Mouse (Mus musculus) hindbrain, embryonic 11.5 days (tissue): Measurements from ENCODE around the gene Lyg2. TPM values are rescaled to one million over a fixed set of nuclear protein-coding genes. Genes with fewer than 3 reads are reported as not detected.

Experiments
- ATAC-seq: fragments of 200-750 bp; cut with Nextera tagmentation; 2 replicates; pipeline ENCODE4 v1.8.0; 2017; ENCODE audit warnings: mild to moderate bottlenecking, moderate TSS enrichment, moderate library complexity; ENCODE audit not compliant: low FRiP score
- DNase-seq: peaks from one replicate; pipeline ENCODE4 v3.0.0-alpha.2; 2015; ENCODE audit warnings: low spot score
- H3K27ac ChIP-seq: fragments of 300-500 bp; sonication (generic); 2 replicates; pipeline ENCODE4 v1.5.1; 2014; ENCODE audit warnings: mild to moderate bottlenecking, low read depth, low read length
- H3K27me3 ChIP-seq: fragments of 300-500 bp; sonication (generic); 2 replicates; pipeline ENCODE4 v1.6.1; 2014; ENCODE audit warnings: mild to moderate bottlenecking, low read length, moderate library complexity, mixed read lengths; ENCODE audit not compliant: control insufficient read depth, insufficient read depth
- H3K36me3 ChIP-seq: fragments of 300-500 bp; sonication (generic); 2 replicates; pipeline ENCODE4 v1.6.1; 2014; ENCODE audit warnings: mild to moderate bottlenecking, low read length, moderate library complexity, mixed read lengths; ENCODE audit not compliant: control insufficient read depth, insufficient read depth
- H3K4me1 ChIP-seq: fragments of 300-500 bp; sonication (generic); replicated peaks from 2 replicates; pipeline ENCODE4 v1.6.1; 2014; ENCODE audit warnings: low read length, mixed read lengths; ENCODE audit not compliant: control insufficient read depth, insufficient read depth
- H3K4me2 ChIP-seq: fragments of 300-500 bp; sonication (generic); replicated peaks from 2 replicates; pipeline ENCODE4 v1.6.1; 2014; ENCODE audit warnings: mild to moderate bottlenecking, low read depth, low read length
- H3K4me3 ChIP-seq: fragments of 300-500 bp; sonication (generic); 2 replicates; pipeline ENCODE4 v1.5.1; 2014; ENCODE audit warnings: low read depth, low read length
- H3K9ac ChIP-seq: fragments of 300-500 bp; sonication (generic); 2 replicates; pipeline ENCODE4 v1.6.1; 2014; ENCODE audit warnings: low read depth, low read length
- H3K9me3 ChIP-seq: fragments of 300-500 bp; sonication (generic); 2 replicates; pipeline ENCODE4 v1.6.1; 2016; ENCODE audit warnings: low read length; ENCODE audit not compliant: control insufficient read depth
- WGBS: fragments of 180-500 bp; shearing (Covaris S2); extraction: QIAGEN DNeasy Blood & Tissue Kit; methylation state at CpG from one replicate; pipeline ENCODE4 v1.1.7; 2014; 5-methylcytosine and 5-hydroxymethylcytosine counted together
- polyA plus RNA-seq: library from polyadenylated mRNA; unstranded; fragments of >200 nt; fragmentation: Nextera tagmentation; extraction: Ambion mirVana; gene quantifications from 2 replicates; pipeline ENCODE4 v1.2.1, GENCODE M21; 2014

The Lyg2 gene
- not detected in 2 replicates for polyA plus RNA-seq

DNA sequence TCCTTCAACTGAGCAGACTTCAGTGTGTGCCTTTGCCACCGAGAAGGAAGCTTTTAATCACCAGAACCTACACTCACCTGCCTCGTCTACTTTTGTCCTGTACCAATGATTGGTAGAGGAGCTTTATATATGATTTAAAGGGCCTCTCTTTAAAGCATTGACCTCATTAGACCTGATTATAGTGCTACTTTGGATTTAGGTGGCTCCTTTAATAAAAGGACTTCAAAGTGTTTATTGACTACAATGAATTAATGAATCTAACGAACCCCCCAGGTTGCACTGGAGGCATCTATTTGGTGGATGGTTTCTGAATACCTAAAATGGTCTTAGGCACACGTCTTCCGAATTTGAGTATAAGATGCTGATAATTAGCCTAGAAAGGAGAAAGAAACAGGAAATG lies at the start of gene Lyg2:
Gene Lyg2 (minus strand): TSS at position 101 of the 400 bp plus-strand sequence.
- H3K4me2 ChIP-seq: no peak within 1 kb of the TSS
- H3K27me3 ChIP-seq: no peaks in the 10 kb centered on the region
- DNase-seq (no peak), ATAC-seq (no peak)
- H3K9ac ChIP-seq: no peak within 1 kb of the TSS
- H3K9me3 ChIP-seq: no peaks in the 10 kb centered on the region
- no peak within 1 kb of the TSS for H3K27ac ChIP-seq
- no peaks in the 10 kb centered on the region for H3K36me3 ChIP-seq
- no peaks in the 10 kb centered on the region for H3K4me1 ChIP-seq
- H3K4me3 ChIP-seq: no peak within 1 kb of the TSS
- 83% methylated on average over 5 of the region's 5 CpGs for WGBS

DNA sequence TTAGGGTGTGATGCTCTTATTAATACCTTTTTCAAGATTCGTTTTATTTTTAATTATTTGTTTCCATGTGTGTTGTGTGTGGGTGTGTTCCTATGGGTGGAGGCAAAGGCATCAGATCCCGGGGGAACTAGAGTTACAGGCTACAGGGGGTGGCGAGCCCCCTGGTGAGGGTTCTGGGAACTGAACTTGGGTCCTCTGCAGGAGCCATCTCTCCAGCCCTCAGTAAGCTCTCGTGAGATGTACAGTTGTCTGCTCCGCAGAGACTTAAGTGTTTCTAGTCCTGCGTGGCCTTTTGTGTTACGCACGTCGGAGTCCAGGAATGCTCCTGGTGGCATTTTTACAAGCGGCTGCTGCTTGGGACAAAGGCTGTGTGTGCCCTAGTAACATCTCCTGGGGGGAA lies 49.3 kb upstream of the Lyg2 start:
- no peaks in the 10 kb centered on the region for H3K36me3 ChIP-seq
- H3K27ac ChIP-seq: no peak overlapping the region
- no peak overlapping the region for H3K9ac ChIP-seq
- H3K4me3 ChIP-seq: no peak overlapping the region
- no peaks in the 10 kb centered on the region for H3K9me3 ChIP-seq
- H3K27me3 ChIP-seq: no peaks in the 10 kb centered on the region
- ATAC-seq: no peak
- no peak for DNase-seq
- no peaks in the 10 kb centered on the region for H3K4me1 ChIP-seq
- no peak overlapping the region for H3K4me2 ChIP-seq
- 66% methylated on average over 10 of the region's 10 CpGs for WGBS

DNA sequence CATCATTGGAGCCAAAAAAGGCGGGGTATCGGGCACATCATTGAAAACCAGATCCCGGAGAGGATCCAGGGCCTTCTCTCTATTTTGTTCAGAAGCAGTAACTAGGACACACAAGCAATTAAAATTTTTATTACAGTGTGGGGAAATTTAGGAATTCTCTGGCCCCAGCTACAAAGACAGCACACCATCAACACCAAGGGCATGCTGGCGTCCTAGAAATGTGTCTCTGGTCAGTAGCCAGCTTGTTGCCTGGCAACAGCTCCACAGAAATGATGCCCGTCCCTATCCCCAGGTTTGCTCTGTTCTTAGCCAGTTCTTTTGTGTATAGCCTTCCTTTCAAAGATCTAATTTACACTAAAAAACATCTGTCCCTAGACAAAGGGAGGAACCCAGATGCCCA lies 43.2 kb upstream of the Lyg2 start:
- WGBS: 64% methylated on average over 5 of the region's 5 CpGs
- Histone ChIP-seq H3K27ac (no peak overlapping the region), H3K36me3 (no peaks in the 10 kb centered on the region), H3K4me3 (no peak overlapping the region), H3K4me1 (no peaks in the 10 kb centered on the region), H3K27me3 (no peaks in the 10 kb centered on the region), H3K4me2 (no peak overlapping the region), H3K9me3 (no peaks in the 10 kb centered on the region), H3K9ac (no peak overlapping the region)
- ATAC-seq (no peak), DNase-seq (no peak)

DNA sequence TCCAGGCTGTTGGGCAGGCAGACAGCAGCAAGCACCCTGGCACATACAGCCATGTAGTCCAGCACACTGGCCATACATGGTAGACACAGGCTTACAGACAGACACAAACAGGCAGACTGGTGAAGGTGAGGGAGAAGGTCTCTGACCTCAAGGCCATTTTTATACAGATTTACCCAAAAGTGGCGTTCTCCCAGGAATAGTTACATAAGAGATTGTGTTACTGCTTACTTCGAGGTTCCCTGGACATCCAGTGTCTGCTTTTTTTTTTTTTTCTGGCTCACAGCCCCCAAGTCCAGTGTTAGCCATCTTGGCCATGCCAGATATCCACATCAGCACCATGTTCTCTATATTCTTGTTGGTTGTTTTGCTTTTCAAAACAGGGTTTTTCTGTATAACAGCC lies 42.2 kb upstream of the Lyg2 start:
- no peak for ATAC-seq
- H3K9me3 ChIP-seq: no peaks in the 10 kb centered on the region

DNA sequence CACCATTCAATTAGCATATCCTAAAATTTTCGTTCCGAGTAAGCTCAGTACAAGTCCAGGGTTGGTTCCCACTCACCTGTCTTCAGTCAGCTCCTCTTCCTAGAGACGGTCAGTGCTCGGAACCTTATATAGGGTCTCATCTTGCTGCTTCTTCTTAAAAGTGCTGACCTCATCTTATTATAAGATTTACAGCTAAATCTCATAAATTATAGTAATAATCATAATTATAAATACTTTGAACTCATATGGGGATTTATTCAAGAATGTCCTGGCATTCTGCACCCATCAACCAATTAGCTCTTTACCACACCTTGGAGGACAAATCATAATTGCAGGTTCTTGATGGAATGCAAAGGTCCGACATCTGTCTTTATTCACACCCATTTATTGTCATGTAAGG lies 41.4 kb upstream of the Lyg2 start, which contains the start of gene Lyg1:
Gene Lyg1 (minus strand): TSS at position 101 of the 400 bp plus-strand sequence.
- Histone ChIP-seq H3K27me3 (no peaks in the 10 kb centered on the region), H3K4me3 (no peak within 1 kb of the TSS), H3K4me1 (no peaks in the 10 kb centered on the region), H3K4me2 (no peak within 1 kb of the TSS), H3K36me3 (no peaks in the 10 kb centered on the region), H3K9me3 (no peaks in the 10 kb centered on the region), H3K9ac (no peak within 1 kb of the TSS), H3K27ac (no peak within 1 kb of the TSS)
- ATAC-seq: no peak
- 88% methylated on average over 5 of the region's 5 CpGs for WGBS
- no peak for DNase-seq

More for the DNA sequence above, 42.2 kb upstream of the Lyg2 start:
- H3K4me3 ChIP-seq: no peak overlapping the region
- no peak overlapping the region for H3K9ac ChIP-seq
- H3K36me3 ChIP-seq: no peaks in the 10 kb centered on the region
- whole genome bisulfite sequencing: 83% methylated on average over 2 of the region's 2 CpGs
- H3K27ac ChIP-seq: no peak overlapping the region
- no peaks in the 10 kb centered on the region for H3K4me1 ChIP-seq
- no peaks in the 10 kb centered on the region for H3K27me3 ChIP-seq
- DNase-seq: no peak
- no peak overlapping the region for H3K4me2 ChIP-seq

DNA sequence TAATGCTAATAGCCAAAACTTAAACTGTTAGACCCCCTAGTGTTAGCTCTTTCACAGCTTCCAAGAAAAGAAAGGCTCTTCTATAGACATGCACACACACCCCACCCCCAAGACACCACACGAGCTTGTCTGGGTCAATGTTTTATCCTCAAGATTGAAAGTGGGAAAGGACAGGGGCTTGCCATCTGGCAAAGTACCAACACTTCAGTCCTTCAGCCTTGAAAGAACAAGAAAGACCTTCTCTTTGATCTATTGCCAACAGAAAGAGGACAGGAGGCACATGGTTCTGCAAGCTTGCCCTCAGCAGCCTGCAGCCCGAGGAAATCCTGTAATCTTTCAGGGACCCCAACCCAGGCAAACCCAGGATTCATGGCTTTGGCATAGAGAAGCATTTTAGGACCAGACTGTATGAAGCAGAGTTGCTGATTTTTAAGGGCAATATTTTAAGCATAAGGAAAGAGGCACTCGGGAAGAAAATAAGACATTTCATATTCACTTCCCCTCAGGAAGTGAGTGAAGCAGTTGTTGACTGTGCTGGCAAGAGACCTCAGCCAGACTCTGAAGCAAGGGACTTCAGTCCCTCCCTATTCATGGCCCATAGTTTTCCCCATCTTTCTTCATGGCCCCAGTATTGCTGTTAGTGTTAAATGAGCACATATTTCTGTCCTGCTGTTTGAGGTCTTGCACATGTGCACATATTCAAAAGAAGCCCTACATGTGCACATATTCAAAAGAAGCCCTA lies 40.6 kb upstream of the Lyg2 start:
- no peaks in the 10 kb centered on the region for H3K36me3 ChIP-seq
- no peak overlapping the region for H3K9ac ChIP-seq
- H3K4me1 ChIP-seq: no peaks in the 10 kb centered on the region
- DNase-seq (no peak), ATAC-seq (no peak)
- H3K4me2 ChIP-seq: no peak overlapping the region
- 40% methylated on average over 3 of the region's 3 CpGs for WGBS
- no peak overlapping the region for H3K4me3 ChIP-seq
- no peak overlapping the region for H3K27ac ChIP-seq
- no peaks in the 10 kb centered on the region for H3K27me3 ChIP-seq
- H3K9me3 ChIP-seq: no peaks in the 10 kb centered on the region

DNA sequence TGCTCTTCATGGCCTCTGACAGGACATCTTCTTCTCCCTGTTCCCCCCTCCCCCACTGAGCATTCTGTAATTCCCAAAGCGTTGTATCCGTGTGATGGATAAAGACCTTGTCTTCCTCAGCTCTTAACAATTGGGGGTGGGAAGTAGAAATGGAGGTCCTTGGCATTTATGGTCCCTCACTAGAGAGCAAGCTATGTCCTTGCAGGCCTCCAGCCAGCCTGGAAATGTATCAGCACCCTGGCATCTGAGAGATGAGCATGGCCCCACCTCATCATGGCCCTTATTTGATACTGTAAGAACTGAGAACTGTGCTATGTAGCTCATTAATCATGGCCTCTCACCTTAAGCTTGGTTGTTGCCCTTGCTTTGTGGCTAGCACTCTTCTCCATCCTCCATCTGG lies 39.0 kb upstream of the Lyg2 start:
- ATAC-seq: no peak

DNA sequence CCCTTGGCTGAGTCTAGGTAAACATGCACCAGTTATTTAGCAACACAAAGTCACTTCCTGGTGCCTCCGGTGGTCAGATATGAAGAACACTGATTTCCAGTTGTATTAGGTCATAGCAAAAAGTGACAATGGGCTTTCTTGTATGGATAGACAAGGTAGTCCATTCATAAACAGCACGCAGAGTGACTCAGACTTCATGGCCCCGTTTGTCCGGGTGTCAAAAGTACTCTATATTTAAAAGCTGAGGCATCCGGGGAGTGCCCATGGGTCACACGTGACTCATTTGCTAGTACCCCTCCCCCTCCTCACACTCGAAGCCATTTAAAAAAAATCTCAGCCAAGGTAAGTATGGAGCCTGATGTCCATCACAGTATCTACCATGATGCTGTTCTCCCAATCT lies 38.5 kb upstream of the Lyg2 start:
- Histone ChIP-seq H3K4me2 (no peak overlapping the region), H3K4me1 (no peaks in the 10 kb centered on the region), H3K27ac (no peak overlapping the region), H3K36me3 (no peaks in the 10 kb centered on the region), H3K27me3 (no peaks in the 10 kb centered on the region), H3K9me3 (no peaks in the 10 kb centered on the region), H3K9ac (no peak overlapping the region), H3K4me3 (no peak overlapping the region)
- no peak for DNase-seq
- no peak for ATAC-seq
- 86% methylated on average over 7 of the region's 7 CpGs for WGBS

More for the DNA sequence above, 39.0 kb upstream of the Lyg2 start:
- Histone ChIP-seq H3K9ac (no peak overlapping the region), H3K9me3 (no peaks in the 10 kb centered on the region), H3K4me2 (no peak overlapping the region), H3K36me3 (no peaks in the 10 kb centered on the region), H3K27me3 (no peaks in the 10 kb centered on the region), H3K27ac (no peak overlapping the region), H3K4me3 (no peak overlapping the region), H3K4me1 (no peaks in the 10 kb centered on the region)
- WGBS: 90% methylated on average over 2 of the region's 2 CpGs
- DNase-seq: no peak

DNA sequence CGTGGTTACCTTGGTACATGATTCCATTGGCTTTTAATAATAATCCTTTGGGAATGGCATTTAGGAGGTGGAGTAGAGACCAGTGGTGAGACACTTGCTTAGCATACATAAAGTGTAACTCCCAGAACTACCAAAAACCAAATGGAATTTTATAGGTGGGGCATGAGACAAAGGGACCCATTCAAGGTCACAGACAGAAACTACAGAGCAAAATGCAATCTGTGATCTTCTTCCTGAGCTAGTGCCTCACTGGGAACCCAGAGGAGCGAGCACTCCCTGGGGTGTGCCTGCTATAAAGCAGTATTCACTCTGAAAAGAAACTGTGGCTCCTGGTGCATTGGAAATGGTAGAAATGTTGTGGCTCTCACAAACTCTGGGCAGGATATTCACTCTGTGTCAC lies 32.6 kb upstream of the Lyg2 start:
- WGBS: 74% methylated on average over 2 of the region's 2 CpGs
- Histone ChIP-seq H3K27me3 (no peaks in the 10 kb centered on the region), H3K4me3 (no peak overlapping the region), H3K9me3 (no peaks in the 10 kb centered on the region), H3K4me1 (no peaks in the 10 kb centered on the region), H3K4me2 (no peak overlapping the region), H3K27ac (no peak overlapping the region), H3K36me3 (no peaks in the 10 kb centered on the region), H3K9ac (no peak overlapping the region)
- DNase-seq (no peak), ATAC-seq (no peak)
